Mouse (Mus musculus) embryonic fibroblast, embryonic 13.5 days (primary cell): ENCODE data around the gene Unc119.

Experiments used
- CTCF ChIP-seq: IDR thresholded peaks from 2 replicates; pipeline ENCODE4 v1.5.1; 2011; ENCODE audit warnings: mild to moderate bottlenecking, control low read depth, low read length, moderate library complexity, borderline replicate concordance; ENCODE audit not compliant: insufficient read depth
- POLR2A ChIP-seq: IDR thresholded peaks from 2 replicates; pipeline ENCODE4 v1.6.1; 2011; ENCODE audit warnings: low read depth, mild to moderate bottlenecking, control low read depth, low read length, moderate library complexity

DNA sequence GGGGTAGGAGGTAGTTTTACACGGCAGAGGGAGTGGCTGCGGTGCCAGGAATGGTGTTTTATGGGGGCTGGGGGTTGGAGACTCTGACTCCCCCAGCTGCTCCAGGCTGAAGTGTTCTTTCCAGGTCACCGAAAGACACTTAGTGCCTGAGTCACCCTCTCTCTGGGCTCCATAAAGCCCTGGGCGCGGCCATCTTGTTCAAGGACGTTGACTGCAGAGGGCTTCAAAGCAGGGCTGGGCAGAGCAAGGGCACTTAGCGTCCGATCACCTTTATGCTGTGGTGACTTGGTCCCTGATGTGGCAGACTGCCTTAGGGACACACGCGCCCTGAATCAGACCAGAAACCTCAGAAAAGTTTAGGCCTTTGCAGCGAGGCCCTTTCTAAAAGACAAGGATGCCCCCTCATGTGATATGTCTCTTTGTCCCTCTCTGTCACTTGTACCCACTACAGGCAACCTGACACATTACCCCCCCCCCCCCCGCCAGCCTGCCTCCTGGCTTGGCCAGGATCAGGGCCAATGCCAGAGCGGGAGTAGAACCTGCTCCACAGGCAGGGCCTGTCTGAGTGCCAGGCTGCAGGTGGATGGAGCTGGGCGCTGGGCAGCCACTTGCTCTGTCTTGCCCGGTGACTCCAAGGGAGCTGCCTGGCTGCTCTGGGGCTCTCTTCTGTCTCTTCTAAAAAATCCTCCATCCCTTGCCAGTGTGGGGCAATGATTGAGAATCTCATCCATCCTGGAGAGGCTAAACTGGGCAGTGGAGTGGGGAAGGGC is 24.4 kb downstream of the Unc119 start:
- TF ChIP-seq CTCF (no peak), POLR2A (no peak)
